Mouse (Mus musculus) ES-Bruce4 (cell line): Measurements from ENCODE around the gene Atg16l2.

Experiments used
- CTCF ChIP-seq: IDR thresholded peaks from one replicate; pipeline ENCODE4 v1.8.1; 2011; ENCODE audit warnings: low read depth, low read length
- EP300 ChIP-seq: IDR thresholded peaks from 2 replicates; pipeline ENCODE4 v1.6.1; 2011; ENCODE audit warnings: low read depth, low read length; ENCODE audit not compliant: insufficient read depth
- POLR2A ChIP-seq: IDR thresholded peaks from one replicate; pipeline ENCODE4 v1.8.1; 2011; ENCODE audit warnings: low read length; ENCODE audit not compliant: insufficient read depth

- no peak for TF ChIP-seq EP300
- no peak for TF ChIP-seq CTCF
- no peak for TF ChIP-seq POLR2A
These were observed 10.0 kb downstream of the Atg16l2 start for GRCm38 (mm10) chr7:101292086-101292485.
